Mouse (Mus musculus) heart, postnatal 10 days (tissue): ENCODE data around the gene Ssbp4. TPM values are rescaled to one million over a fixed set of nuclear protein-coding genes. Genes with fewer than 3 reads are reported as not detected.

ENCODE experiments used
- DNase-seq, 2 experiments: peaks; one replicate each; pipeline ENCODE4 v3.0.0; 2021
- intact Hi-C: fragments of 180-260 bp; cut with DNase I; formaldehyde crosslinking; loops from one replicate; pipeline ENCODE4 v1.15.1; 2025
- total RNA-seq, 2 experiments: library from RNA; stranded (reverse); gene quantifications; 2 replicates each; pipeline ENCODE4 v1.2.3; 2021

The Ssbp4 gene
- total RNA-seq: 10 to 100 TPM; 54.7 to 55.6 TPM

GRCm38 (mm10) chr8:70608749-70609367 lies at the start of gene Ssbp4:
TSS of gene Ssbp4 (minus strand) at chr8:70608872.
- no peak for DNase-seq
- intact Hi-C loops: no loop called here

GRCm38 (mm10) chr8:70657739-70658138 lies 49.1 kb upstream of the Ssbp4 start:
- intact Hi-C loops: no loop called here

GRCm38 (mm10) chr8:70657214-70657613 lies 48.5 kb upstream of the Ssbp4 start:
- intact Hi-C loops: no loop called here
- no peak for DNase-seq

More at GRCm38 (mm10) chr8:70657739-70658138, 49.1 kb upstream of the Ssbp4 start:
- DNase-seq: no peak

- intact Hi-C loops: no loop called here
- DNase-seq: no peak
Observed at GRCm38 (mm10) chr8:70656193-70656790, 47.6 kb upstream of the Ssbp4 start.

- intact Hi-C loops: no loop called here
- no peak for DNase-seq
Observed at GRCm38 (mm10) chr8:70655469-70655868, 46.8 kb upstream of the Ssbp4 start.

GRCm38 (mm10) chr8:70654121-70654520 lies 45.4 kb upstream of the Ssbp4 start:
- no peak for DNase-seq
- intact Hi-C loops: loop anchor here (5.0 kb wide), 1 partner anchor 42 kb away; no protein-coding TSS in a partner anchor

GRCm38 (mm10) chr8:70653226-70653625 lies 44.6 kb upstream of the Ssbp4 start:
- peak; percentile 52 to 77 for DNase-seq
- intact Hi-C loops: loop anchor here (1.0 to 5.0 kb wide), 2 partner anchors 24 to 41 kb away; no protein-coding TSS in a partner anchor

GRCm38 (mm10) chr8:70650351-70650750 lies 41.7 kb upstream of the Ssbp4 start:
- intact Hi-C loops: loop anchor here (5.0 kb wide), 1 partner anchor 38 kb away; no protein-coding TSS in a partner anchor
- DNase-seq: no peak

- peak; percentile 93 to 94 for DNase-seq
- intact Hi-C loops: no loop called here
Observed at GRCm38 (mm10) chr8:70649324-70649723, 40.7 kb upstream of the Ssbp4 start.

- DNase-seq: no peak
- intact Hi-C loops: no loop called here
Observed at GRCm38 (mm10) chr8:70648921-70649320, 40.2 kb upstream of the Ssbp4 start.

GRCm38 (mm10) chr8:70648164-70648442 lies 39.4 kb upstream of the Ssbp4 start:
- intact Hi-C loops: no loop called here
- no peak for DNase-seq

- intact Hi-C loops: no loop called here
- peak; percentile 58 to 68 for DNase-seq
Observed at GRCm38 (mm10) chr8:70647343-70648163, 38.9 kb upstream of the Ssbp4 start.

GRCm38 (mm10) chr8:70646775-70647174 lies 38.1 kb upstream of the Ssbp4 start:
- no peak for DNase-seq
- intact Hi-C loops: no loop called here

GRCm38 (mm10) chr8:70646369-70646768 lies 37.7 kb upstream of the Ssbp4 start:
- intact Hi-C loops: no loop called here
- no peak for DNase-seq

- DNase-seq: peak; percentile 43 to 53
- intact Hi-C loops: no loop called here
Observed at GRCm38 (mm10) chr8:70645501-70646224, 37.0 kb upstream of the Ssbp4 start.

GRCm38 (mm10) chr8:70644065-70644464 lies 35.4 kb upstream of the Ssbp4 start:
- intact Hi-C loops: no loop called here
- DNase-seq: peak in 1 of 2 experiments; percentile 45

GRCm38 (mm10) chr8:70643019-70643418 lies 34.3 kb upstream of the Ssbp4 start:
- intact Hi-C loops: no loop called here
- DNase-seq: no peak

GRCm38 (mm10) chr8:70638752-70639151 lies 30.1 kb upstream of the Ssbp4 start:
- DNase-seq: no peak
- intact Hi-C loops: no loop called here

- no peak for DNase-seq
- intact Hi-C loops: no loop called here
Observed at GRCm38 (mm10) chr8:70636838-70637237, 28.2 kb upstream of the Ssbp4 start.

GRCm38 (mm10) chr8:70635527-70635926 lies 26.9 kb upstream of the Ssbp4 start:
- DNase-seq: no peak
- intact Hi-C loops: no loop called here

GRCm38 (mm10) chr8:70634066-70634465 lies 25.4 kb upstream of the Ssbp4 start:
- DNase-seq: peak; percentile 86 to 89
- intact Hi-C loops: no loop called here
